Mouse (Mus musculus): Measurements from ENCODE around the gene Gsdma3.

Gene Gsdma3

DNA sequence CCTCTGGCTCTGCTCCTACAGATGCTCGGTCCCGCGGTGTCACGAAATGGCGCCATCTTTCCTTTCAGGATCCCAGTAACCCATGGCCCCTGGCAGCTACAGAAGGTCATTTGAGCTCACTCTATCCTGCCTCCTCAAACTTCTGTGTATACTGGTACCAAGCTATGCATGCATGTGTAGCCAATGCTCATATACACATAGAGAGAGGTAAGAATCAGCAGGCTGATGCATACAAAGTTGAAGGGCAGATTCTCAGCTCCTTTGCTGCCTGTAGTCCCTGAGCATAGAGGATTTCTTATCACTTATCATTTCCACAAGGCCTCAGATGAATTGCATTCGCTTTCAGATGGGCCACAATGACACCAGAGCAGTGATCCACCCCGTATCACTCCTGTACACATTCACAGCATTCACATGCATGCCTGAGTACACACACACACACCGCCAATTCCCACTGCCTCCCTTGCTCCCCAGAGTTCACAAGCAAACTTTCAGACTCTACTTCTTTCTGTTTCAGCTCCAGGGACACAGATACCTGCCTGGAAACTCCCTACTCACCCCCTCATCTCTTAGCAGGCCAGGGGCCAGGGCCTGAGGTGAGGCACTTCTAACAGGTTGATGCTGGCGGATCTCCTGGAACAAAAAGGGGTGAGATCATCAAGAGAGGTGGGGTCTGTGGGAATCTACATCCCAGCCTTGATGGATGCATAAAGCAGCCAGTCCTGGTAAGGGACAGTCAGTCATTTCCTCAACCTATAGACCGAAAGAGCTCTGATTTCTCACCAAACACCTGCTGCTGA, at the start of gene Gsdma3, which contains the start of gene Gm12355:
Gene Gsdma3 (plus strand): TSS at position 750 of the 800 bp plus-strand sequence.
Gene Gm12355 (minus strand): TSS at position 51 of the 800 bp plus-strand sequence.
- DNase-seq (ENCODE audit: low read depth): no peak

- DNase-seq (ENCODE audit: low read depth): peak; percentile 9
Observed at GRCm38 (mm10) chr11:98577776-98578175, 48.4 kb upstream of the Gsdma3 start.

GRCm38 (mm10) chr11:98580301-98581121, 45.6 kb upstream of the Gsdma3 start:
- peak; percentile 9 for DNase-seq (ENCODE audit: low read depth)

- DNase-seq (ENCODE audit: low read depth): no peak
Observed at GRCm38 (mm10) chr11:98581286-98582029, 44.7 kb upstream of the Gsdma3 start.

- DNase-seq (ENCODE audit: low read depth): no peak
Observed at GRCm38 (mm10) chr11:98582030-98582388, 44.2 kb upstream of the Gsdma3 start.

DNA sequence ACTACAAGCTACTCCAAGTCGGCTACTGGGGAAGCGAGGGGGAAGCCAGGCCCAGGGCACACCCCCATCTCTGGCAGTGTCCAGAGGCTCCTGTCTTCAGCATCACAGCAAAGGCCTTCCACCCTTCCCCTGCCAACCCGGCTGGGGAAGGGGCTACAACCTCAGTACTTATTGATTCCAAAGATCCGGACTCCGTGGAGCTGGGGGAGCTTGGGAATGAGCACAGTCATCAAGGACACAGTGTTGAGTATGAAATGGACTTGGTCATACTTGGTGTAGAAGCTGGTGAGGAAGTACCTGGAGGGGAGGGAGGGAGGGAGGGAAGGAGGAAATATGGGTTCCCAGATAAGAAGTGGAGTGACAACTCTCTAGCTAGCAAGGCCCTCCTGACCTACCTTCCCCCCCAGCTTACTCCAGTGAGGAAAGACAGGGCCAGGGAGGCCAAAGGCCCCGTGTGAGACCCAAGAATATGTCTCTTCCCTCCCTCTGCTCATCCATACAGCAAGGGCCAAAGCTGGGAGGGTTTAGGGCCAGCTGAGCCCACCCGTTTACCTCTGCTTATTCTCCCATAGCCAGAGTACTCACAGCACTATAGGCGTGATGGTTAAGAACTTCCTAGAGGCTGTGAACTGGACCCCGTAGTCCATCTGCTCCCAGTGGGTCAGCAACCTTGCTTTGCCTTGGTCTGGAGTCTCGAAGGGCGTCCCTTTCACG, 43.5 kb upstream of the Gsdma3 start:
- no peak for DNase-seq (ENCODE audit: low read depth)

- DNase-seq (ENCODE audit: low read depth): no peak
Observed at GRCm38 (mm10) chr11:98583265-98583552, 43.0 kb upstream of the Gsdma3 start.

DNA sequence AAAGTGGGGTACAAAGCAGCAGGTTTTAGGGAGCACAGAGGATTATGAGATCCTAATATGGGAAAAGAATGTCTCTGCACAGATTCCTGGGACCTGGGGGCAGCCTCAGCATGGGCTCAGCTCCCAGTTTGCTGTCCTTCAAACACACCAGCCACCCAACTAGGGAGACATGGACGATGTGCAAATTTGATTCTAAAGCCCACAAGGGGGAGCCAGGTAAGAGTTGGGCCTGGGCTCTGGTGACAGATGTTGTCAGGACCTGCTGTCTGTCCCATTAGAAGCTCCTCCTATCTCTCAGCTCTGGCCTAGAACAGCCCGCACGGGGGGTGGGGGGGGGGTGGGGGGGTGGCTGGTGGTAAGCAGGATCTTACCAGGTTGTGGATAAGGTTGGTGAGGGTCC, 42.6 kb upstream of the Gsdma3 start:
- no peak for DNase-seq (ENCODE audit: low read depth)

DNA sequence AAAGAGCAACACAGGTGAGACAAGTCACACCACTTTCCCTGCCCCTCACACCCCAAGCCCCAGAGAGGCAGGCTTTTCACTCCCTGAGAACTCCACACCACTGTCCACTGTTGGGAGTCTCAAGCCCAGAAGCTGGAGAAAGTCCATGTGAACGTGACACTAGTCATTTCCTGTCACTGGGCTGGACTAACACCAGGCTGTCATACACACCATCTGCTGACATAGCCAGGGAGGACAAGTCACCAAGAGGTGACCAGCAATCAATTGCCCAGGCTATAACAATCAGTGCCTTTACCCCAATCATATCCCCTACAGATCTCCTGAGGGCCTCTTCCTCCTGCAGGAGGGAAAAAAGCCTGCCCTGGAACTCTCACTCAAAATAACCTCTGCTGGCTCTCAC, 42.0 kb upstream of the Gsdma3 start:
- DNase-seq (ENCODE audit: low read depth): no peak

DNA sequence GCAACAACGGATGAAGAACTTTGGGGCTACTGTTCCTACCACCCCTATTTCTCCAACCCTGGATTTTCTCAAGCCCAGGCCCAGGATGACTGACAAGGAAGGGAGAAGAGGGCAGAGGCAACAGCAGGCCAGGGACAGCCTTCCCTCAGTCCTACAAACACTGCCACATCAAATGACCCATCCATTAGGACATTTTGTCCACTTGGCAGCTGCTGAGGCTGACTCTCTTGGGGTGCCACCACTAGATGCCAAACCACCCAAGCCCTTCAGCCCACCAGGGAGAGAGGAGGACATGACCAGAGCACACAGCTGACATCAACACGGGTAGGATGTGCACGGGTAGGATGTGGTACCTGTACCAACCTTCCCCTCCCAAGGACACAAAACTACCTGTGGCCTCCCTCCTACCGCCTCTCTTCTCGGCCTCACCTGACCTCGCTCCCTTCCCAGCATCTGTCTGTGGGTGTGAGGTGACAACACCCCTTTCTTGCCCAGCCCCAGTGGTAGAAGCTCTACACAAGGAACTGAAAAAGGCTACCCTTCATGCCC, 41.5 kb upstream of the Gsdma3 start:
- DNase-seq (ENCODE audit: low read depth): no peak

- peak; percentile 64 for DNase-seq (ENCODE audit: low read depth)
Observed at GRCm38 (mm10) chr11:98586087-98586891, 39.9 kb upstream of the Gsdma3 start.

DNA sequence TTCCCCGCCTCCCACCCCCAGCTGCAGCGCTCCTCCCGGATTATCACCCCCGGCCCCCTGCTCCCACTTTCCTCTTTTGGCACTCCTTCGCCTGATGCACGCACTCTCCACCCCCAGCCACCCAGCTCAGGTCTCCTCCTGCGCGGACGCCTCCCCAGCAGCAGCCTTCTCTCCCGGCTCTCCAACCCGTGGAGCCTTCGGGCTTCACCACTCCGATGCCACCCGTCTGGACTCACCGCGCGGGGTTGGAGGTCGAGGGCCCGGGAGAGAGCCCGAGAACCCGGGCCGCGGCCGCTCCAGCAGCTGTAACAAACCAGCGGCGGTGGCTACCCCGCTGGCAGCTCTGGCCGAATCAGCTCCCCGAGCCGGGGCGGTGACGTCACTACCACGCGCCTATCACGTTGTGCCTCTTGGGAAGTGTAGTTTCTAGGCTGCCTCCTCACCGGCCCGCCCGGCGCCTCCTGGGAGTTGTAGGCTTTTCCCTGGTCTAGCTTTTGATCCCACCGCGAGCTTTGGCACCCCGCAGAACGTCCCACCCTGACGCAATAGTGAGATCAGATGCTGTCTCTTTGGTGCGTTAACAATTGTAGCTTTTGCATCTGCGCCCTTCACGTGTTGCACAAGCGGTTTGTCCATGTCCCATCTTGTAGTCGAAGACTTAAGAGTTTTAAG, 39.1 kb upstream of the Gsdma3 start, which contains the start of gene Ormdl3:
Gene Ormdl3 (minus strand): TSS at position 477 of the 672 bp plus-strand sequence.
- peak; percentile 100 for DNase-seq (ENCODE audit: low read depth)

- peak; percentile 92 for DNase-seq (ENCODE audit: low read depth)
Observed at GRCm38 (mm10) chr11:98587684-98588546, 38.2 kb upstream of the Gsdma3 start.

DNA sequence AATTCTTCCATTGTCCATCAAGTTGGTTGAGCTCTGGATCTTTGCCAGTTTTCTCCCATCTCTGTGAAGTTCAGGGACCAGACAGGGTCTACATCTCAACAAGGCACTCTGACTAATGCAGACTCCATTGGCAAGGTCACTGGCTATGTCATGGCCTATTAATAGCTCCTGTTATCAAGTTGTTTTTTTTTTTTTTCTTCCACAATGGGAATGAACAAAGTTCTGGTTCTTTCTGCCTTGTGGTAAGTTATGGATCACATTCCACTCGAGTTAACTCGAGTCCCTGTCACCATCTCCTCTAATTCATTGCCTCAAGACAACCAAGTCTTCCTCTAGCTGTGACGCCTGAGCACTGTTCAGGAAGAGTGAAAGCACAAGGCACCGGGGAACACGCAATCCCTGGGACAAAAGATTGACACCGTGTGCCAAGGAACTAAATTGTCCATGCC, 37.3 kb upstream of the Gsdma3 start:
- peak; percentile 65 for DNase-seq (ENCODE audit: low read depth)

- DNase-seq (ENCODE audit: low read depth): no peak
Observed at GRCm38 (mm10) chr11:98589306-98589705, 36.9 kb upstream of the Gsdma3 start.

DNA sequence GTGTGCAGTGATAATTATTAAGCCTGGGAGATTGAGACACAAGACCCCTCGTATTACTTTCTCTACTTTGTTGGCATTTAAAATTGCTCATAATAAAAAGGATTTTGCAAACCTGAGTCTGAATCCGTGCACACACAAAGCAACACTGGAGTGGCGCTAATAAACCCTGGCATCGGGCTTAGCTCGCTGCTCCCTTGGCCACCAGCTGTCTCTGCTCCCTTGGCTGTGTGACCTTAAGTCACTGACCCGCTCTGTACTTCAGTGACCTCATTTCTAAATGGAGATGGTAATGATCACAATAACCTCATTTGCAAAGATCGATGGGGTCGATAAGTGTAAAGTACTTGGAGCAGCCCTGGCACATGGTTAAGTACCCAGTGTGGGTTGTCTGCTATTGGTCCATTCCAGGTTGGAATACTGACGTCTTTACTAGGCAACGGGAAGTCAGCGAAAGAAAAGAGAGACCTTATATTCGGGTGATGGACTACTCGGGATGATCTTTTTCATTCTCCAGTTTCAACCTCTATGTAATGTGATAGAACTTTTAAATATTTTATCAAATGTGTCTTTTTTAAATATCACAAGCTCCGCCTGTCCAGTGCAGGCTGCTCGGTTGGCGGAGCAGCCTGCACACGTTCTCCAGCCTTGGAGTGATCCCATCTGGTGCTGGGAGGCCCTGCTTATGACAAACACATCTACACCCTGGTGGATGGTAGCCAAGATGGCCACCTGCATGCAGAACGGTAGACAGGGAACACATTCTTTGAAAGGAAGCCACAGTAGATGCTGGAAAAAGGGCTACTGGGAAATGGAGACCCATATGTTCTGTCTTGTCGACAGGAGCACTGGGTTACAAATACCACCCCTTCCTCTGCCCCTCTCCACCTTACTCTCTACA, 35.4 kb upstream of the Gsdma3 start:
- no peak for DNase-seq (ENCODE audit: low read depth)

GRCm38 (mm10) chr11:98595021-98595420, 31.1 kb upstream of the Gsdma3 start:
- DNase-seq (ENCODE audit: low read depth): no peak

GRCm38 (mm10) chr11:98595473-98595872, 30.7 kb upstream of the Gsdma3 start:
- no peak for DNase-seq (ENCODE audit: low read depth)

All from NIH3T3 (cell line).